Mouse (Mus musculus): ENCODE data around the gene Akap2. TPM values are rescaled to one million over a fixed set of nuclear protein-coding genes. Genes with fewer than 3 reads are reported as not detected.

Akap2 gene
- polyA plus RNA-seq, 1 experiment = 20.8 TPM

DNA sequence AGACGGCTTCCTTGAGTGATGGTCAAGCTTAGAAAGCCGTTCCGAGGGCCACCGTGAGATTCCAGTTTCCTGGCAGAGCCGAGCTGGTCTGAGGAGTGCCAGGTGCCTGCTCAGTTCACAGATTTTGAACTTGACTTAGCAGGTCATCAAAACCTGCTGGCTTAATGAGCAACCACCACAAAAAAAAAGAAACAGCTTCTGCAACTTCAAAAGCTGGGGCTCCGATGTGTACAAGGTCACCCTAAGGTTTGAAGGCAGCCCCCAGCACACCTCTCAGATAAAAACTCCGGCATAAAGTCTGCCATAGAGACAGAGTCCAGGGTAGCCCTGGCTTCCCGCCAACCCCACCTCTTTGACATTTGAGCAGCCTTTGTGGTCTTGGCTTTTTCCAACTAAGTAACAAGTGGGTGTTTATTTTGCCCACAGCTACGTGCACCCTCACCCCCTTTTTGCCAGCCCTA, 198.8 kb downstream of the Akap2 start, which contains the start of gene D630039A03Rik:
D630039A03Rik (minus strand) TSS at position 97 of the 461 bp plus-strand sequence.
- Histone ChIP-seq H3K4me3 (ENCODE audit: insufficient read depth, low read length) (no peak within 1 kb of the TSS), H3K27ac (ENCODE audit: insufficient read depth, low read length) (no peak within 1 kb of the TSS), H3K4me1 (ENCODE audit: control insufficient read depth, insufficient read depth, low read length) (no peaks in the 10 kb centered on the region)
- TF ChIP-seq POLR2A (IDR thresholded peaks at IDR 0.05; ENCODE audit: extremely low read depth, insufficient read depth, low read length) (no peak), CTCF (IDR thresholded peaks at IDR 0.05; ENCODE audit: extremely low read depth, insufficient read depth, low read length) (no peak)

DNA sequence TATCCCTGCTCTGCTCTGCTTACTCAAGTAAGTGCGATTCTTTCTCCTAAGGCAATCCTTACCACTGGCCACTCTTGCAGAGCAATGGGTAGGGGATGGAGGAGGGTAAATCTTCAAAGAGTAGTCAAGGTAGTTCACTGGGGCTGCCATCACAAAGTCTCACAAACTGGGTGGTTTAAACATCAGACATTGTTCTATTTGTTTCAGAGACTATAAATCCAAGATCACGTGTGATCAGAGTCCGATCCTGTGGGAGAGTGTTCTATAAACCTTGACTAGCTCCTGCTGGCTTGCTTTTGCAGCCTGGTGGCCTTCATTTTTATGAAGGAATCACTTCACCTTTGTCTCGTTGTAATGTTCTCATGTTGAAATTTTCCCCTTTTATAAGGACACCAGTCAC, 199.3 kb downstream of the Akap2 start:
- Histone ChIP-seq H3K4me3 (ENCODE audit: insufficient read depth, low read length) (no peak overlapping the region), H3K27ac (ENCODE audit: insufficient read depth, low read length) (no peak overlapping the region), H3K4me1 (ENCODE audit: control insufficient read depth, insufficient read depth, low read length) (no peaks in the 10 kb centered on the region)
- TF ChIP-seq CTCF (IDR thresholded peaks at IDR 0.05; ENCODE audit: extremely low read depth, insufficient read depth, low read length) (no peak), POLR2A (IDR thresholded peaks at IDR 0.05; ENCODE audit: extremely low read depth, insufficient read depth, low read length) (no peak)

DNA sequence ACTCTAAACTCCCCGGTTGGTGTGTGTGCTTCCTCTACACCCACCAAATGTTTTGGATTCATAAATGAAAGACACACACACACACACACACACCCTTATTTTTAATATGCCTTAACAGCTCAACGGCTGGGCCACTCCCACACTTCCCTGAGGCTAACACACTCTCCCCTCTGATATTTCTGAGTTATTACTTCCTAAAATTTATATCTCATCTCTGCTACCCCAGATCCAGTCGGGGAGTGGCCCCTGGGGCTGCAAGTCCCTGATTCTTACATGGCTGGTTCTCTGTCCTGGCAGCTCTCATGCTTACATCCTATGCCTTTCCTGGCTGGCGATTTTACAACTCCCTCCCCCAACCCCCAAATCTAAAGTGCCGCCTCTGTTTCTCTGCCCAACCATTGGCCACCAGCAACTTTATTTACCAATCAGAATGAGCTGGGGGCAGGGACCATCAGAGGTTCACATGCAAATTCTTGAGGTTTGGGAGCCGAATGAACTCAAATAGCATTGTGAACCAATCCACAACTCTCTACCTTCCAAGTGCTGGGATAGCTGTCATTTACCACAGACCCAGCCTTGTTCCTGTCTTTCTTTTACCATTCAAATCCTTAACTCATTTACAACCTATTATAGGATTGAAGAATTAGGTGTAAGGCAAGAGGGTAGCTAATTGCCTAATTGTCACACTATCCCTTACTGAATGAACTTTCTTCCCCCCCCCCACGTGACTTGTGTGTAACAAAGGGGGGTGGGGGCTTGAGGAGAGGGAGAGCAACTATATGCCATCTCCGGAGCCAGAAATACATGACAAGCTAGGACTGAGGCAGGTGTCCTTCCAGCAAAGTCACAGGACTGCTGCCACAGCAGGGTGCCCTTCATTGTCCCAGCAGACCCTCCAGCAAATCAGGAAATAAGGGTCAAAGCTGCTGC, 202.3 kb downstream of the Akap2 start:
- no peak overlapping the region for H3K27ac ChIP-seq (ENCODE audit: insufficient read depth, low read length)
- H3K4me3 ChIP-seq (ENCODE audit: insufficient read depth, low read length) = no peak overlapping the region
- TF ChIP-seq POLR2A (IDR thresholded peaks at IDR 0.05; ENCODE audit: extremely low read depth, insufficient read depth, low read length) = no peak
- TF ChIP-seq CTCF (IDR thresholded peaks at IDR 0.05; ENCODE audit: extremely low read depth, insufficient read depth, low read length) = no peak
- no peaks in the 10 kb centered on the region for H3K4me1 ChIP-seq (ENCODE audit: control insufficient read depth, insufficient read depth, low read length)

DNA sequence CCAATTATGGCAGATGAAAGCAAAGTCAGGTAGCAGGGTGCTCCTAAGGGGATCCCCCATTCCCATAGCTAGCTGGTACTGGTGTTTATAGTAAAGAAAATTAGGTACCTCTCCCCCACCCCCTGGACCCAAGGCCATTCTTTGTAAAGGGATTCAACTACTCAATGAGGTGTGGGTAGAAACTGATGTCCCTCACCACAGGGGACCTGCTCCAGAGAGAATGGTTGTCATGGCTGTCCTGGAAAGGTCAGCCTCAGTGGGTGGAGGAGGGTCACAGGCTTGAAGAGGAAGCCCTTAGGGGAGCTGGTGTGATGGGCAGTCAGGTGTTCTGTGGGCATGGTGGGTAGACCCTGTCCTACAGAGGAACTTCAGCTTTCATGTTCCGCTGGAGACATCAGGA, 203.1 kb downstream of the Akap2 start:
- H3K27ac ChIP-seq (ENCODE audit: insufficient read depth, low read length) = no peak overlapping the region

DNA sequence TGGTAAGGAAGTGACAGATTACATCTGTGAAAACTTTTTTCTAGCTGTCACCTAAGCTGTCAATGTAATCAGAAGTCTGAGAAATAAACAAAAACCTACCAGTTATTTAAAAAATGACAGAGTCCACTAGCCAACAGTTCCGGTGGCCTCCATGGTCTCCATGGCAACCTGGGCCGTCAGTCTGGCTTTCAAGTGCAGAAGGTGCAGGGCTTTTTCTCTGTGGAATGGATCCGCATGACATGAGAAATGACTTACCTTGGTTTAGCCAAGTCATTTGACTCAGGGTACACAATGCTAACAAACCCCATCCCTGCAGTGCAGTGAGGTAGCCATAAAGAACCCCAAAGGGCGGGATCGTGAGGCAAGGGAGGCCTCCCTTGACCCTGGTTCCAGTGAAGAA, 204.7 kb downstream of the Akap2 start:
- Histone ChIP-seq H3K4me1 (ENCODE audit: control insufficient read depth, insufficient read depth, low read length) (no peaks in the 10 kb centered on the region), H3K4me3 (ENCODE audit: insufficient read depth, low read length) (no peak overlapping the region), H3K27ac (ENCODE audit: insufficient read depth, low read length) (no peak overlapping the region)
- TF ChIP-seq CTCF (IDR thresholded peaks at IDR 0.05; ENCODE audit: extremely low read depth, insufficient read depth, low read length) (no peak), POLR2A (IDR thresholded peaks at IDR 0.05; ENCODE audit: extremely low read depth, insufficient read depth, low read length) (no peak)

More for the DNA sequence above, 203.1 kb downstream of the Akap2 start:
- no peak overlapping the region for H3K4me3 ChIP-seq (ENCODE audit: insufficient read depth, low read length)
- TF ChIP-seq POLR2A (IDR thresholded peaks at IDR 0.05; ENCODE audit: extremely low read depth, insufficient read depth, low read length) (no peak), CTCF (IDR thresholded peaks at IDR 0.05; ENCODE audit: extremely low read depth, insufficient read depth, low read length) (no peak)
- no peaks in the 10 kb centered on the region for H3K4me1 ChIP-seq (ENCODE audit: control insufficient read depth, insufficient read depth, low read length)

DNA sequence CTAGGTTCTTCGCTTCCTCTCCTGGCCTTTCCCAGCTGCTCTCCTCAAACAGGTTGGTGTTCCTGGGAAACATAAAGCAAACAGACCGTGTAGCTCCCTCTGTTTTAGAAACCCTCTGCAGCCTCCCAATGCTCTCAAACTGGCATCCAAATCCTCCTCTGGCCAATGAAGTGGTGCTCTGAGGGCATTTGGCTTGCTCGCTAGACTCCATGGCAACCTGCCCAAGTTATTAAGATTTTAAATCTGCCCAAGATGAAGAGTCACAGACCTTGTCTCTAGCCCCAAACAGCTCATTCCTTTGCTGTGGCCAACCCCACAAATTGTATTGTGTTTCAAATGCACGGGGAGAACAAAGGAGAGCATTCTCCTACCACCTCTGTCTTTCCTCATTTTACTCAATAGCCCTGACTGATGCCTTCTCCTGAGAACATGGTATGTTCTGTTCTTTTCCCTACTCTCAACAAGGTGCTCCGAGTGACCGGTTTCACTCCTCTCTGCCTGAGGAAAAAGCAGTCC, 207.2 kb downstream of the Akap2 start:
- TF ChIP-seq CTCF (IDR thresholded peaks at IDR 0.05; ENCODE audit: extremely low read depth, insufficient read depth, low read length) (no peak), POLR2A (IDR thresholded peaks at IDR 0.05; ENCODE audit: extremely low read depth, insufficient read depth, low read length) (no peak)
- Histone ChIP-seq H3K4me3 (ENCODE audit: insufficient read depth, low read length) (no peak overlapping the region), H3K4me1 (ENCODE audit: control insufficient read depth, insufficient read depth, low read length) (no peaks in the 10 kb centered on the region), H3K27ac (ENCODE audit: insufficient read depth, low read length) (no peak overlapping the region)

DNA sequence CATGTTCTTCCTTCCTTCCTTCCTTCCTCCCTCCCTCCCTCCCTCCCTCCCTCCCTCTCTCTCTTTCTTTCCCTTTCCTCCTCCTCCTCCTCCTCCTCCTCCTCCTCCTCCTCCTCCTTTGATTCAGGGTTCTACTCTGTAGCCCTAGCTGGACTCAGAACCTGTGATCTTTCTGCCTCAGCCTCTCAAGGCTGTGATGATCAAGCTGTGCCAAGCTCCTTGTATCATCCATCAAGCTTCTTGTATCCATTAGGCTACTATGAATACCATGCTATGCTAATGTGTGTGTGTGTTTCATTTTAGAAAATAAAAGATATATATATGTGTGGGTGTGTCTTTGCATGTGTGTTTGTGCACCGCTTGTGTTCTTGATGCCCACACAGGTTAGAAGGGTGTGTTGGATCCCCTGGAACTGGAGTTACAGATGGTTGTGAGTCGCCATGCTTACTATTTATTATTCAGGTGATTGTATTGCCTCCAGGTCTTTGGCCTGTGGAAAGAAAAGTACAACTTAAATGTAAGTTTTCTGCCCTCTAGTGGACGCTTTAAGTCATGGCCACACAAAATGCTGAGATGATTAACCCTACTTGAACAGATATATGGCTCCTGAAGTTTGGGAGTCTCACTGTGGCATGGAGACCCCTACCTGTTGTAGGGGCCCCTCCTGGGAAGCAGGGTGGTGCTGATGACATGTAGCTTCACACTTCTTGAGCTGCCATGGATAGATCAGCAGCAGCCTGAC, 210.2 kb downstream of the Akap2 start:
- no peaks in the 10 kb centered on the region for H3K4me1 ChIP-seq (ENCODE audit: control insufficient read depth, insufficient read depth, low read length)
- no peak overlapping the region for H3K27ac ChIP-seq (ENCODE audit: insufficient read depth, low read length)
- no peak for TF ChIP-seq POLR2A (IDR thresholded peaks at IDR 0.05; ENCODE audit: extremely low read depth, insufficient read depth, low read length)
- peak; percentile 35; the same call in 1 of the 2 replicates for TF ChIP-seq CTCF (IDR thresholded peaks at IDR 0.05; ENCODE audit: extremely low read depth, insufficient read depth, low read length)
- no peak overlapping the region for H3K4me3 ChIP-seq (ENCODE audit: insufficient read depth, low read length)

DNA sequence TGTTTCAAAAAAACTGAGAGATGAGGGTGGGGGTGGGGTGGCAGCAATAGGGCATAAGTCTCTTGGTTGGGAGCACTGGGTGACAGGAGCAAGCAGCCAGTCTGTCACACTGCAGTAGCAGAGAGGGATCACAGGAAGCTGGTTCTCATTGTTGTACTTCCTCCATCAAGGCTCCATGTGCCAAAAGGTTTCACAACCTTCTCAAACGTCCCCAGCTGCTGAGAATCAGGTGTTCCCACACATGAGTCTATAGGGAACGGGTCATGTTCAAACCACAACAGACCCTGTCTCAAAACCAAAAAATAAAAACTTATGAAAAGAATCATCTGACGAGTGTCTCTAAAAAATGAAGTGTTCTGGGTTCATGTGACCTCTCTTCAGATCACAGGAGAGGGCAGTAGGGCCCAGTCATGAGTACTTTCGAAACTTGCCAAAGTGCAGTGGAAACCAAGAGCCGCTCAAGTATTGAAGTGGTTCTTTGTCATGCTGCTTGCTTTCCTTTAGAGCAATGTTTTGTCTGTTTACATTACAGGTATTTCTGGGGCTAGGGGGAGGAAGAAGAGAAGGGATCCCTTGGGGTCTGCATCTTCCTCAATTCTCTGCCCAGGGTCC, 213.2 kb downstream of the Akap2 start:
- no peak overlapping the region for H3K4me3 ChIP-seq (ENCODE audit: insufficient read depth, low read length)
- H3K4me1 ChIP-seq (ENCODE audit: control insufficient read depth, insufficient read depth, low read length) = no peaks in the 10 kb centered on the region
- no peak overlapping the region for H3K27ac ChIP-seq (ENCODE audit: insufficient read depth, low read length)
- TF ChIP-seq POLR2A (IDR thresholded peaks at IDR 0.05; ENCODE audit: extremely low read depth, insufficient read depth, low read length) (no peak), CTCF (IDR thresholded peaks at IDR 0.05; ENCODE audit: extremely low read depth, insufficient read depth, low read length) (no peak)

DNA sequence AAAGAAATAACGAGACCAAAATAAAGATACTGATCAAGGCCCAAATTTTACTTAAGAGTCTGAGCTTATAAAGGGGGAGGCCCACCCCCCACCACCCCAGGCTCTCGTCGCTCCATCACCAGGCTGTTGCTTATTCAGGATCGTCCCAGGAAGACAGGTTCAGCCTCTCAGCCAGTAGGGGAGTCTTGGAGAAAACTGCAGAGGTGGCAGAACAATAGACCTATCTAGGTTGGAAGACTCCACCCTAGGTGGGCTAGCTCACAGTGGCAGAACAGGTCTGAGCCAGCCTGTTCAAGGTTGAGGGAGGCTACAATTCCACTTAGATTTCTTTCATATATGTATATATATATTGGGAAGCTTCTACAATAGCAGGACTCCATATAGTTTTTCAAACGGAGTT, 216.7 kb downstream of the Akap2 start:
- TF ChIP-seq CTCF (IDR thresholded peaks at IDR 0.05; ENCODE audit: extremely low read depth, insufficient read depth, low read length) = no peak
- TF ChIP-seq POLR2A (IDR thresholded peaks at IDR 0.05; ENCODE audit: extremely low read depth, insufficient read depth, low read length) = no peak
- no peak overlapping the region for H3K4me3 ChIP-seq (ENCODE audit: insufficient read depth, low read length)
- no peaks in the 10 kb centered on the region for H3K4me1 ChIP-seq (ENCODE audit: control insufficient read depth, insufficient read depth, low read length)
- H3K27ac ChIP-seq (ENCODE audit: insufficient read depth, low read length) = no peak overlapping the region

All from cortical plate, adult 2 months (tissue).